Mouse (Mus musculus) kidney, embryonic 16.5 days (tissue): ENCODE measurements around the gene Carmil1. TPM values are rescaled to one million over a fixed set of nuclear protein-coding genes. Genes with fewer than 3 reads are reported as not detected.

Experiments
- ATAC-seq: fragments of 200-750 bp; cut with Nextera tagmentation; 2 replicates; pipeline ENCODE4 v1.8.0; 2017; ENCODE audit warnings: moderate TSS enrichment; ENCODE audit not compliant: low FRiP score, low TSS enrichment
- H3K27ac ChIP-seq: fragments of 300-500 bp; sonication (generic); 2 replicates; pipeline ENCODE4 v1.5.1; 2014; ENCODE audit warnings: low read length
- H3K27me3 ChIP-seq: fragments of 300-500 bp; sonication (generic); 2 replicates; pipeline ENCODE4 v1.6.1; 2014; ENCODE audit warnings: low read length, control low read depth, mixed read lengths; ENCODE audit not compliant: insufficient read depth
- H3K36me3 ChIP-seq: fragments of 300-500 bp; sonication (generic); 2 replicates; pipeline ENCODE4 v1.6.1; 2014; ENCODE audit warnings: low read length, control low read depth, mixed read lengths; ENCODE audit not compliant: insufficient read depth
- H3K4me1 ChIP-seq: fragments of 300-500 bp; sonication (generic); 2 replicates; pipeline ENCODE4 v1.6.1; 2014; ENCODE audit warnings: low read length, control low read depth, mixed read lengths; ENCODE audit not compliant: insufficient read depth
- H3K4me2 ChIP-seq: fragments of 300-500 bp; sonication (generic); replicated peaks from 2 replicates; pipeline ENCODE4 v1.6.1; 2014; ENCODE audit warnings: low read depth, low read length
- H3K4me3 ChIP-seq: fragments of 300-500 bp; sonication (generic); 2 replicates; pipeline ENCODE4 v1.5.1; 2014; ENCODE audit warnings: mild to moderate bottlenecking, low read length
- H3K9ac ChIP-seq: fragments of 300-500 bp; sonication (generic); replicated peaks from 2 replicates; pipeline ENCODE4 v1.6.1; 2014; ENCODE audit warnings: low read length
- H3K9me3 ChIP-seq: fragments of 300-500 bp; sonication (generic); 2 replicates; pipeline ENCODE4 v1.6.1; 2016; ENCODE audit warnings: low read length, control low read depth
- WGBS: fragments of 180-500 bp; shearing (Covaris S2); extraction: QIAGEN DNeasy Blood & Tissue Kit; methylation state at CpG from one replicate; pipeline ENCODE4 v1.1.7; 2014; 5-methylcytosine and 5-hydroxymethylcytosine counted together
- polyA plus RNA-seq: library from polyadenylated mRNA; unstranded; fragments of >200 nt; fragmentation: Nextera tagmentation; extraction: Ambion mirVana; gene quantifications from 2 replicates; pipeline ENCODE4 v1.2.1, GENCODE M21; 2015

The Carmil1 gene
- 52.5 and 60.2 TPM in 2 replicates for polyA plus RNA-seq

- H3K9ac ChIP-seq, result peak within 1 kb of the TSS; percentile 88
- no peaks in the 10 kb centered on the region for H3K27me3 ChIP-seq
- H3K4me3 ChIP-seq, result peak within 1 kb of the TSS; percentile 80
- peak; percentile 99 for ATAC-seq
- under 1% methylated on average over 88 of the region's 96 CpGs for WGBS
- peak within 1 kb of the TSS; percentile 96 for H3K27ac ChIP-seq
- H3K4me1 ChIP-seq, result peaks cover 11% of the 10 kb centered on the region; the same call in 1 of the 2 replicates
- no peaks in the 10 kb centered on the region for H3K9me3 ChIP-seq
- peak within 1 kb of the TSS; percentile 69 for H3K4me2 ChIP-seq
- no peaks in the 10 kb centered on the region for H3K36me3 ChIP-seq
Observed at GRCm38 (mm10) chr13:24280439-24281431, at the start of gene Carmil1. Gene Carmil1, minus strand, starts transcription at chr13:24280795.

DNA sequence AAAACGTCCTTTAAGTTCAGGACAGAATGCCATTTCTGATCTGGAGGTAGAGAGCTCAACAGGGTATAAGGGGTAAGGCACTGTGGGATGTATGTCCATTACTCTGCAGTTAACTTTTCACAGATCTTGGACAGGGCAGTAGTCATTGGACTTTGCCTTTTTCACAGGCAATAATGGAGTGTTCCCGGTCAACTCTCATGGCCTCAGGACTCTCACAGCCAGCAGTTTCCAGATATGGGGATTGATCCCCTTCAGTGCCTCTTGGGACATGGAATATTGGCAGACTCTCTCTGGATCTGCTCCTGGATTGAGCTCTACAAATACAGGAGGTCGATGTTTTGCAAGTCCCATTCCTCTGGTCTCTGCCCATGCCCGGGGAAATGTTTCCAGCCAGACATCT lies 49.5 kb upstream of the Carmil1 start:
- no peak overlapping the region for H3K9ac ChIP-seq
- H3K9me3 ChIP-seq, result no peaks in the 10 kb centered on the region
- ATAC-seq, result no peak
- no peak overlapping the region for H3K4me2 ChIP-seq
- H3K36me3 ChIP-seq, result no peaks in the 10 kb centered on the region
- H3K27me3 ChIP-seq, result no peaks in the 10 kb centered on the region
- H3K4me1 ChIP-seq, result peaks cover 10% of the 10 kb centered on the region; the same call in 1 of the 2 replicates
- WGBS, result 78% methylated on average over 4 of the region's 4 CpGs
- no peak overlapping the region for H3K4me3 ChIP-seq
- H3K27ac ChIP-seq, result no peak overlapping the region

GRCm38 (mm10) chr13:24328036-24328817 lies 47.6 kb upstream of the Carmil1 start:
- Histone ChIP-seq H3K36me3 (no peaks in the 10 kb centered on the region), H3K4me1 (peaks cover 10% of the 10 kb centered on the region; the same call in 1 of the 2 replicates), H3K4me2 (no peak overlapping the region), H3K27me3 (no peaks in the 10 kb centered on the region), H3K4me3 (no peak overlapping the region), H3K27ac (no peak overlapping the region; the same call in 1 of the 2 replicates), H3K9me3 (no peaks in the 10 kb centered on the region), H3K9ac (no peak overlapping the region)
- no peak for ATAC-seq
- WGBS, result 75% methylated on average over 9 of the region's 9 CpGs

GRCm38 (mm10) chr13:24327201-24327600 lies 46.6 kb upstream of the Carmil1 start, which contains the start of gene Cmah:
Gene Cmah, plus strand, starts transcription at chr13:24327404.
- Histone ChIP-seq H3K9me3 (no peaks in the 10 kb centered on the region), H3K4me3 (no peak within 1 kb of the TSS), H3K9ac (no peak within 1 kb of the TSS), H3K27ac (peak within 1 kb of the TSS; percentile 65), H3K36me3 (no peaks in the 10 kb centered on the region), H3K4me2 (no peak within 1 kb of the TSS), H3K27me3 (no peaks in the 10 kb centered on the region), H3K4me1 (peaks cover 9% of the 10 kb centered on the region; the same call in 1 of the 2 replicates)
- 68% methylated on average over 5 of the region's 5 CpGs for WGBS
- peak; percentile 80 for ATAC-seq

GRCm38 (mm10) chr13:24321313-24321712 lies 40.7 kb upstream of the Carmil1 start:
- no peak overlapping the region for H3K9ac ChIP-seq
- no peaks in the 10 kb centered on the region for H3K4me1 ChIP-seq
- H3K4me3 ChIP-seq, result no peak overlapping the region
- WGBS, result 72% methylated on average over 6 of the region's 6 CpGs
- ATAC-seq, result no peak
- no peak overlapping the region for H3K27ac ChIP-seq
- no peaks in the 10 kb centered on the region for H3K9me3 ChIP-seq
- no peaks in the 10 kb centered on the region for H3K36me3 ChIP-seq
- no peaks in the 10 kb centered on the region for H3K27me3 ChIP-seq
- H3K4me2 ChIP-seq, result no peak overlapping the region

DNA sequence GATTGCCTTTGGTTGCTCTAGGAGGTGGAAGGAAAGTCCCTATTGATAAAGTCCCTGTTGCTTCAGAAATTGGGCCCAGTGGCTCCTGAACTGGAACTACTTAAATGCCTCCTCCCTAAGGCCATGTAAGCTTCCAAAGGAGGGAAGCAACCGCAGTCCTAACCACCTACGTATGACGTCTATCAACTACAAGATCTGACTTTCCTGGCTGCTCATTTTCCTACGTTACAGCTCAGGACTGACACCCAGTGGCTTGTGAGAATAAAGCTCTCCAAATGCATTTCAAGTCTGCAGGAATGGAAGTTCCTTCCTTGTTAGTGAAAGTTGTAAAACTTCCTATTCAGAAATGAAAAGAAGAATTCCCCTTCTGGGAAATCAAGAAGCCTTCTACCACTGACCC lies 38.0 kb upstream of the Carmil1 start:
- 17% methylated on average over 4 of the region's 4 CpGs for WGBS
- no peak for ATAC-seq
- no peak overlapping the region for H3K9ac ChIP-seq

GRCm38 (mm10) chr13:24316563-24316962 lies 36.0 kb upstream of the Carmil1 start:
- Histone ChIP-seq H3K9me3 (no peaks in the 10 kb centered on the region), H3K9ac (no peak overlapping the region), H3K36me3 (no peaks in the 10 kb centered on the region), H3K27me3 (no peaks in the 10 kb centered on the region), H3K4me1 (no peaks in the 10 kb centered on the region), H3K4me2 (no peak overlapping the region), H3K27ac (no peak overlapping the region), H3K4me3 (no peak overlapping the region)
- ATAC-seq, result no peak
- 65% methylated on average over 3 of the region's 3 CpGs for WGBS

More for the DNA sequence above, 38.0 kb upstream of the Carmil1 start:
- Histone ChIP-seq H3K27ac (no peak overlapping the region), H3K27me3 (no peaks in the 10 kb centered on the region), H3K4me3 (no peak overlapping the region), H3K9me3 (no peaks in the 10 kb centered on the region), H3K4me2 (no peak overlapping the region), H3K36me3 (no peaks in the 10 kb centered on the region), H3K4me1 (no peaks in the 10 kb centered on the region)

GRCm38 (mm10) chr13:24311011-24311940 lies 30.7 kb upstream of the Carmil1 start:
- no peak overlapping the region for H3K4me2 ChIP-seq
- no peaks in the 10 kb centered on the region for H3K27me3 ChIP-seq
- 88% methylated on average over 8 of the region's 8 CpGs for WGBS
- H3K27ac ChIP-seq, result no peak overlapping the region
- H3K4me3 ChIP-seq, result no peak overlapping the region
- no peaks in the 10 kb centered on the region for H3K36me3 ChIP-seq
- no peak for ATAC-seq
- H3K9me3 ChIP-seq, result no peaks in the 10 kb centered on the region
- H3K9ac ChIP-seq, result no peak overlapping the region
- H3K4me1 ChIP-seq, result no peaks in the 10 kb centered on the region

DNA sequence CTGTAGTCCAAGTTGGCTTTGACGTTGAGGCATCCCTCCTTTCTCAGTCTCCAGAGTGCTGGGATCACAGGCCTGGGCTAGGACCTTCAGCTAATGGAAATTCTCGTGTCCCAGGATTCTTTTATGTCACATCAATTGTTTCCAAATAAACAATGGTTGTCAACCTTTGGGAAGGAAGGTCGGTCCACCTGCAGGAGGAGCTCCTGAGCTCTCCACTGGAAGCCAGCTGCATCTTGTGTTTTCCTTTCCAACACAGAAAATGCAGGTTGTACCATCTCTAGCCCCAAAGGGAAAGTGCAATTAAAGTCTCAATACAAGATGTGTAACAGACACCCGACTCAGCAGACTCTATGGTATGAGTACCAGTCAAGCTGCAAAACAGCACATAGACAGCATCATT lies 25.7 kb upstream of the Carmil1 start:
- no peaks in the 10 kb centered on the region for H3K36me3 ChIP-seq
- no peaks in the 10 kb centered on the region for H3K27me3 ChIP-seq
- no peak overlapping the region for H3K27ac ChIP-seq
- H3K4me3 ChIP-seq, result no peak overlapping the region
- ATAC-seq, result no peak
- WGBS, result 53% methylated on average over 4 of the region's 4 CpGs
- H3K4me2 ChIP-seq, result no peak overlapping the region
- H3K9ac ChIP-seq, result no peak overlapping the region
- no peaks in the 10 kb centered on the region for H3K4me1 ChIP-seq
- H3K9me3 ChIP-seq, result no peaks in the 10 kb centered on the region
